Mouse (Mus musculus) R1 (cell line): ENCODE results near the gene Tmem164.
A peak's percentile ranks its signal among the peaks of the same experiment; 100 is the strongest.
"Not testable (repeated sequence)": the region's sequence is repeated elsewhere in the genome, so short reads cannot be mapped to it uniquely, and the experiment has no call there.

Source experiments
- DNase-seq: peaks from one replicate; pipeline ENCODE4 v3.0.0-alpha.2; 2018; ENCODE audit warnings: low read depth, low spot score

Tmem164 gene

DNA sequence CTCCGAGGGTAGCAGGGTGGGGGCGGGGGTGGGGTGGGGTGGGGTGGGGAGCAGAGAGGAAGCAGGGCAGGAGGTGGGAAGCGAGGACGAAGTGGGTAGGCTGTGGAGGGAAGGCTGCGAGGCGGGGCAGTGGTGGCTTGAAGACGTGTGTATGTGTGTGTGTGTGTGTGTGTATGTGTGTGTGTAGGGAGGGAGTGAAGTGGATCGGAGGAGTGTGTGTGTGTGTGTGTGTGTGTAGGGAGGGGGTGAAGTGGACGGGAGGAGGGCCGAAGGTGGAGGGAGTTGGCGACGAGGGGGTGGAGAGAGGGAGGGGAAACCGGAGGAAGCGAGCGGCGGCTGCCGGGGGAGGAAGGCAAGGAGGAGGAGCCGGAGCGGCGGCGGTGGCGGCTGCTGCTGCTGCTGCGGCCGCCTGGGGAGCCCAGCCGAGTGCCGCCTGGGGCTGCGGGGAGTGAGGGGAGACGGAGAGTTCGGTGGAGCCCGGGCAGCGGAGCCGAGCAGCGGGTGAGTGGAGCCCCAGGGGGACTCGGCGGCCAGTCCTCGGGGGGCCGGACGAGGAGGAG is at the start of gene Tmem164:
Gene Tmem164, plus strand, starts transcription at position 351 of the 560 bp plus-strand sequence.
- DNase-seq = peak; percentile 74

GRCm38 (mm10) chrX:142632990-142633389 is 48.2 kb upstream of the Tmem164 start:
- not testable (repeated sequence) for DNase-seq

GRCm38 (mm10) chrX:142647202-142647601 is 34.0 kb upstream of the Tmem164 start:
- peak; percentile 5 for DNase-seq

DNA sequence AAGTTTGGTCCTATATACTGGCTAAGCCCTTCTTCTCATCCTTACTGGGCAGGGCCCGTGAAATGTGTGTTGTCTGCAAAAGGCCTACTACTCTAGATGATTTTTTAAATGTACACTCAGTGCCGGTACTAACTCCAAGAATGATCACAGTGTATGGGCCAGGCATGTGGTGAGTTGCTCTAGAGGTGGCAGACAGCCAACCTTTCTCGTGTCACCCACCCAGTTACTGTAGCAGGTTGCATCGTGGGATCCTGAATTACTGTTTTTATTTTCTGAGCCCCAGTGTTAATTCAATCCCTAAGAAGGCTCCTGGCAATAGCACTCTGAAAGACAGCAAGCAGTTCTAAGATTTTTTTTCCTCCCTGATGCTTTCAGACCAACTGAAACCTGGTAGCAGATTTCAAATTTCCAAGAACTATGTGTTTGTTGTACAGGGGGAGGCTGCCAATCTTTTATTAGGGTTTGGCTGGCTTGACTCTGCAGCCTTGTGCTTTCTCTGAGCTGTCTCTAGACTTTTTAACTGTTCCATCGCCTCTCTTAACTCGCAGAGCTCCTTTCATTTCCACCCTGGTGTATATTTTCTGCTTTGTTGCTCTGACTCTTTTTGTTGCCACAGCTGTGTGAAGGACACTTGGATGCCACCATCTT is 31.0 kb upstream of the Tmem164 start:
- DNase-seq = no peak

- DNase-seq = no peak
These were observed 16.3 kb upstream of the Tmem164 start for GRCm38 (mm10) chrX:142664704-142665422.

GRCm38 (mm10) chrX:142665423-142665805 is 15.8 kb upstream of the Tmem164 start:
- no peak for DNase-seq

DNA sequence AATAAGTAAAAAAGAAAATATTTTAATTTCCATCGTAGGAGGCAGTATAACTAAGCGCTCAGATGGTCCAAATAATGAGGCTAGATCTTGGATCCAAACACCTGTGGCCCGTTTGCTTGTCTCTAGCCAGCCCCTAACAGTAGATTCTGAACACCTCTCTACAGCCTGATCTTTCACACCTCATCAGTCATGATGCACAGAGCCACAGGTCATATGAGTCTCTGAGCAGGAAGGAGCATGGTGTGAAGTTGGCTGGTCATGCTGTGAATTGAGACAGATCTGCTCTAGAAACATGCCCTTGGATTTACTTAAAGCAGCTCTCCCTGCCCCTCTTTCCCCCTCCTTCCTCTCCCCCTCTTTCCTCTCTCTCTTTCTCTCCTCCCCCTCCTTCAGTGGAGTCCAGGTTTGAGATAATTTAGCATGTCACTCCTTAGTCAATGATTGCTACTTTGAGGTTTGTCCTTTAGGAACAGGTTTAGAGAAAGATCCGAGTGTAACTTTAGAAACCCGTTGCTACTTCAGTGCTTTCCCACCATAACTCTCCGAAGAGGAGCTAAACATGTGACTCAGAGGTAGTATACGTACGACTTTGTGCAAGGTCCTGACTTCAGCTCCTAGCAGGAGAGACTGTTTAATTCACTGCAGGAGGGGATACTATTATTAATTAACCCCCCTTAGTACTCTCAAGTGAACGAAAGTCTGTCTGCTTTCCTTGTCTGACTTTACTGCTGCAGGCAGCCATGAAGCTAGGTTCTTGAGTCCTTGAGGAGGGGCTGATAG is 11.7 kb upstream of the Tmem164 start:
- no peak for DNase-seq

GRCm38 (mm10) chrX:142670121-142670520 is 11.1 kb upstream of the Tmem164 start:
- DNase-seq = no peak

GRCm38 (mm10) chrX:142671141-142671540 is 10.1 kb upstream of the Tmem164 start:
- no peak for DNase-seq

- DNase-seq = no peak
These were observed 8.5 kb upstream of the Tmem164 start for GRCm38 (mm10) chrX:142672701-142673100.

GRCm38 (mm10) chrX:142677193-142677592 is 4.0 kb upstream of the Tmem164 start:
- DNase-seq = no peak

- no peak for DNase-seq
These were observed 2.4 kb upstream of the Tmem164 start for GRCm38 (mm10) chrX:142678499-142679474.

DNA sequence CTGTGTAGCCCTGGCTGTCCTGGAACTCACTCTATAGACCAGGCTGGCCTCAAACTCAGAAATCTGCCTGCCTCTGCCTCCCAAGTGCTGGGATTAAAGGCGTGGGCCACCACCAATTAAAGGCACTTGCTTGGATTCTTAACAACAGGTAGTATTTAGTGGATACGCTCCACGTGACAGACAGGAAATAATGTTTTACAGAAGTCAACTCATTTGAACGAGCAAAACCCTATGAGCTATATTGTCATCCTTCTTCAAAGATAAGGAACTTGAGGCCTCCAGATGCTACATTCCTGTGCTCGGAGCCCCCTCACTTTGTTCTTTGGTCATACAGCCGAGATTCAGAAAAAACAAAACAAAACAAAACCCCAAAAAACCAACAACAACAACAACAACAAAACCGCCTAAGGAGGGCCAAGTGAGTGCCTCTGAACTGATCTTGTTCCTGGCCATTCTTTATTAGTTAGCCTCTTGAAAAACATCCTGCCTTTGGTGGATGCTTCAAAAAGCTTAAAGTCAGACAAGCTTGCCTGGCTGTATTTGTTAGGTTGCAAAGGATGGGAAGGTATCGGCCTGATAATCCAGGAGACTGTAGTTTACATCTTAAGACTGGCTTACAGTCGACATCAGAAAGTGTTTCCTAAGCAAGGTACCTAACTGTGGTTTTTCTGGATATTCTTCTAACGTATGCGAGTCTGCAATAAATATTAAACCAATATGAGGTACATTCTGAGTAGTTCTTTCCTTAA is 1.5 kb upstream of the Tmem164 start:
- no peak for DNase-seq

GRCm38 (mm10) chrX:142680391-142681055 is 683 bp upstream of the Tmem164 start:
- DNase-seq = peak; percentile 35

DNA sequence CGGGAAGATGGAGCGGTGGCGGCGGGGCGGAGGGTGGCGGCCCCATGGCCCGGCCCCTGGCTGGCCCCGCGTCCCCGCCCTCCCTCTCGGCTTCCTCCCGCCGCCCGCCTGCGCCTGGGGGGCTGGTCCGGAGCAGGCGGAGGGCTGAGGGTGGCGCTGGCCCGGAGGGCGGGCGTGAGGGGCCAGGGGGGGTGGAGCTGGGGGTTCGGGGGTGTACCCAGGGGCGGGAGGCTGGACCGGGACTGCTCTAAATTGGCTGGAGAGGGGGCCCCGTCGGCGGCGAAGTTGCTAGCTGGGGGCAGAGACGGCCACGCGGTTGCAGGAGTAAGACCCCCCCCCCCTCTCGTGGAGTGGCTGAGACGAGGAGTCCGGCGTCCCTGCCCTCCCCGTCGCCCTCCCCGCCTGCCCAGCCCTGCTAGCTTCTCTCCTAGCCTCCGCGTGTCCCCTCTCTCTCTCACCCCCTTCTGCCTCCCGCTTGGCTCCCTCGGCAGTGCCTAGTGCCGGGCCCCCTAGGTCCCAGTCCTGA is 473 bp downstream of the Tmem164 start:
- DNase-seq = peak; percentile 31

DNA sequence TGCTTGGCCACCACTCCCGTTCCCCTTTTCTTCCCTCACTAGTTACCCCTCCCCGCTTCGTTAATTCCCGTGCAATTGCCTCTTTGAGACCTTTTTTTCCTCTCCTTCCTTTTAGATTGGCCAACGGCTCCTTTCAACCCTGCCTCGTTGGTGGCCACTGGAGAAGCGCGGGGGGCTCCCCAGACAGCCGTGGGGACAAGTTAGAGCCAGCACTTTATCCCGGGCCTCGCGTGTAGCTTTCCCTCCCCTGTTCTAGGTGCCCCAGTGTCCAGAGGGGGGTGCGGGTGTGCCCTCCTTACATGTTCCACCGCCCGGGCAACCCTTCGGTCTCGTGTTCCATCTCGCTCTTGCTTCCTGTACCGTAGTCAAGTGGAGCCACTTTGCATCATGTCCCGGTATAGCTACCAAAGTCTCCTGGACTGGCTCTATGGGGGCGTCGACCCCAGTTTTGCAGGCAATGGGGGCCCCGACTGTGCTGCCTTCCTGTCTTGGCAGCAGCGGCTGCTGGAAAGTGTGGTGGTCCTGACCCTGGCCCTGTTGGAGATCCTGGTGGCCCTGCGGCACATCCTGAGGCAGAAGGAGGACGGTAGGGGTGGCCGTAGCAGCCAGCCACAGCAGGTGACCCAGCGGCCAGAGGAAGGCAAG is 1.1 kb downstream of the Tmem164 start:
- peak; percentile 5 for DNase-seq

- DNase-seq = no peak
These were observed 1.8 kb downstream of the Tmem164 start for GRCm38 (mm10) chrX:142682990-142683389.

DNA sequence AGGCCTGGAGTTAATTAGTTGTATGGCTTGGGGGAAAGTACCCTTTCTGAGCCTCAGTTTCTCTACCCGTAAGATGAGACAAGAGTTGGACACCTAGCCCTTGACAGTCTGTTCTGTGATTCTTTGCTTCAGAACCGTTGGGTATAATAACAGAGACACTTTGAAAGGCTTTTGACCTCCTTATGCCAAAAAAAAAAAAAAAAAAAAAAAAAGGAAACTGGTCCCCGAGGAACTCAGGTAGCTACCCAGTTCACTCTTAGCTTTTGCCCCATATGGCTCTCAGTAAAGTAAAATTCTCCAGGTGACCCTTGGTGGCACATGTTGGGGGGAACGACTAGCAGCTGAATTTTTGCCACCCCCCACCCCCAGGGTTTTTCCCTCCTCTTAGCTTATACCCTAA is 3.5 kb downstream of the Tmem164 start:
- DNase-seq = no peak

DNA sequence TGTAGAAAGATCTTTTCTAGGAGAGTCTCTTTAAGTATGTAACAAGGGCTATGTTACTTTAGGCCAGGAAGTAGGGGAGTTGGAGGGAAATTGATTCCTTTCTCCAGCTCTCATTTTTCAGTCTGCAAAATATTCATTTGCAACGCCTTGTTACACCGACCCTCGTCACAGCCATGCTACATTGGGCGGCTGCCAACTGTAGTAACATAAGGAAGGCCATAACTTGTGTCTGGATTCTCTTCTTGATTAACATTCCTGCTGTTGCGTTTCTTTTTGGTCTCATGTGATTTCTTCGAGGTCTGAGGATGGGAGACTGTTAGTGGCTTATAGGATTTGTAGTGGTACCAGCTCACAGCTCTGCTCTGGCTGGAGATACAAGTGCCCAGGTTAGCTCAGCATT is 4.5 kb downstream of the Tmem164 start:
- no peak for DNase-seq
